Mouse (Mus musculus) hindbrain, embryonic 10.5 days (tissue): ENCODE results near the gene Crisp1. TPM values are rescaled to one million over a fixed set of nuclear protein-coding genes. Genes with fewer than 3 reads are reported as not detected.

Experiments
- DNase-seq: peaks from one replicate; pipeline ENCODE4 v3.0.0-alpha.2; 2017; ENCODE audit warnings: low spot score
- H3K27ac ChIP-seq: fragments of 300-500 bp; sonication (generic); 2 replicates; pipeline ENCODE4 v1.5.1; 2016; ENCODE audit warnings: mild to moderate bottlenecking, moderate library complexity
- H3K27me3 ChIP-seq: fragments of 300-500 bp; sonication (generic); 2 replicates; pipeline ENCODE4 v1.6.1; 2016; ENCODE audit warnings: mild to moderate bottlenecking; ENCODE audit not compliant: poor library complexity, insufficient read depth, severe bottlenecking
- H3K36me3 ChIP-seq: fragments of 300-500 bp; sonication (generic); 2 replicates; pipeline ENCODE4 v1.6.1; 2016; ENCODE audit warnings: mild to moderate bottlenecking, moderate library complexity
- H3K4me1 ChIP-seq: fragments of 300-500 bp; sonication (generic); replicated peaks from 2 replicates; pipeline ENCODE4 v1.6.1; 2016; ENCODE audit warnings: mild to moderate bottlenecking
- H3K4me3 ChIP-seq: fragments of 300-500 bp; sonication (generic); 2 replicates; pipeline ENCODE4 v1.5.1; 2016; ENCODE audit warnings: mild to moderate bottlenecking, moderate library complexity
- H3K9me3 ChIP-seq: fragments of 300-500 bp; sonication (generic); 2 replicates; pipeline ENCODE4 v1.6.1; 2016; ENCODE audit warnings: mild to moderate bottlenecking, moderate library complexity
- WGBS: fragments of 180-500 bp; shearing (Covaris S2); methylation state at CpG from one replicate; pipeline ENCODE4 v1.1.7; 2016; 5-methylcytosine and 5-hydroxymethylcytosine counted together
- polyA plus RNA-seq: library from polyadenylated mRNA; unstranded; fragments of >200 nt; fragmentation: Nextera tagmentation; extraction: Ambion mirVana; gene quantifications from 2 replicates; pipeline ENCODE4 v1.2.1, GENCODE M21; 2016

Crisp1 gene
- polyA plus RNA-seq: not detected in 2 replicates

DNA sequence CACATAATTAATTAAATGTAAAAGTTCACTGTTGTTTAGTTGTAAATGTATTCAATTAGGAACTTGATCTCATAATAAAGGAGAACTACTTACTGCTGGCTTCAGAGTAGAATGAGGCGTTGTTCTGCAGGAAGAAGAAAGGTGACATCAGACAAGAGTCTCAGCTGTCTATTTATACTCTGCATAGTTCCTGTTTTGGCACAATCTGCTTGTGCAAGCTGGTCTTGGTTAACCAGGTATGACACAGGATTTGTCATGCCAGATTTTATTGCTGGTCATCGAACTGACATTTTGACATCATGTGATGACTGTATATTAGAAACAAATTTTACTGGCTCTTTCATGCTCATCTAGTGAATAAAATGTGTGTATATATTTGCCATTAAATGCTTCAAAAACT, at the start of gene Crisp1:
Gene Crisp1, minus strand, starts transcription at position 146 of the 400 bp plus-strand sequence.
- Histone ChIP-seq H3K27ac (no peak within 1 kb of the TSS), H3K27me3 (no peaks in the 10 kb centered on the region), H3K4me3 (no peak within 1 kb of the TSS), H3K36me3 (no peaks in the 10 kb centered on the region), H3K9me3 (no peaks in the 10 kb centered on the region), H3K4me1 (no peaks in the 10 kb centered on the region)
- 80% methylated on average over 2 of the region's 2 CpGs for WGBS
- no peak for DNase-seq

- H3K4me3 ChIP-seq: no peak overlapping the region
- H3K27me3 ChIP-seq: no peaks in the 10 kb centered on the region
- no peaks in the 10 kb centered on the region for H3K4me1 ChIP-seq
- no peaks in the 10 kb centered on the region for H3K9me3 ChIP-seq
- no peaks in the 10 kb centered on the region for H3K36me3 ChIP-seq
- DNase-seq: no peak
- 74% methylated on average over 3 of the region's 3 CpGs for WGBS
- no peak overlapping the region for H3K27ac ChIP-seq
These were observed 23.5 kb upstream of the Crisp1 start for GRCm38 (mm10) chr17:40342497-40343009.

- no peaks in the 10 kb centered on the region for H3K4me1 ChIP-seq
- no peak overlapping the region for H3K27ac ChIP-seq
- H3K9me3 ChIP-seq: no peaks in the 10 kb centered on the region
- no peak overlapping the region for H3K4me3 ChIP-seq
- H3K27me3 ChIP-seq: no peaks in the 10 kb centered on the region
- no peak for DNase-seq
- H3K36me3 ChIP-seq: no peaks in the 10 kb centered on the region
- whole genome bisulfite sequencing: 79% methylated on average over 2 of the region's 2 CpGs
These were observed 33.6 kb downstream of the Crisp1 start for GRCm38 (mm10) chr17:40285435-40285834.

DNA sequence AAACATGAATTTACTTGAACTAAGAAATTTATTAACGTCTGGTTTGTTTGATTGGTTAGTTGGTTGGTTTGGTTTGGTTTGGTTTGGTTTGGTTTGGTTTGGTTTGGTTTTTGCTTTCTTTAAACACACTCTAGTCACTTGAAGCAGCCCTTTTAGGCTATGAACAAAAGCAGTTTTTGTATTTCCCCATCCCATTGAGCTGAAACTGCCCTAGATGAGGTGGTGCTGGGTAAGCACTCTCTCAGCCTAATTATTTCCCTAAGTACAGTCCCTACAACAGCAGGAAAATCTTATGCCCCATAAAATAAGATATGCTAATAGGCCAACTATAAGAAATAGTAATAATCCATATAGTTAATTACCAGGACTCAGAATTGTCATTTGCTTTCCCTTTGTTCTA, 43.5 kb downstream of the Crisp1 start:
- DNase-seq: no peak
- Histone ChIP-seq H3K27me3 (no peaks in the 10 kb centered on the region), H3K4me1 (no peaks in the 10 kb centered on the region)

DNA sequence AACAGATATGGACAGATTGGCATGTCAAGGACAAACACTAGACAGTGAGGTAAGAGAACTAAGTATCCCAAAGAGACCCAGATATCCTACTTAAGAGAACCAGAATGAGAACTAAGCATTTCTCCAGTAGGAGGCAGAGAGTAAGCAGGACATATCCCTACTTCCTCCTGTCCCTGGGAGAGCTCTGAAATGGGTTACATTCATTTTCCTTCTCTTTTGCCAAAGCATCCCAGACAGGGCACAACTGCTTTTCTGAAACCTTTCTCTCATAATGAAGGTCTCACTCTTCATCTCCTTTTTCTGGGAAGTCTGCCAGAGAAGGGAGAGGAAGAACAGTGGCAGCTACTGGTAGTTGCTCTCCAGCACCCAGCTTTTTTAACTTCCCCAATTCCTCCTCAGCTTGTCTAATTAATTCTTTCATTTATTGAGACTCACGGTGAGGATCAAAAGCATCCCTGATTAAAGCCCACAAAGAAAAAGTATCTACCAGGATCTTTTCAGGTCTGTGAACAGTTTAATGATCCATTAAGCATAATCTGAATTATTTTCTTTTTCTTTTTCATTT, 44.0 kb downstream of the Crisp1 start:
- no peak for DNase-seq
- Histone ChIP-seq H3K4me1 (no peaks in the 10 kb centered on the region), H3K27me3 (no peaks in the 10 kb centered on the region), H3K4me3 (no peak overlapping the region), H3K9me3 (no peaks in the 10 kb centered on the region), H3K27ac (no peak overlapping the region), H3K36me3 (no peaks in the 10 kb centered on the region)
- 68% methylated on average over 1 of the region's 1 CpGs for WGBS

More for the DNA sequence above, 43.5 kb downstream of the Crisp1 start:
- H3K36me3 ChIP-seq: no peaks in the 10 kb centered on the region
- 79% methylated on average over 1 of the region's 1 CpGs for WGBS
- no peaks in the 10 kb centered on the region for H3K9me3 ChIP-seq
- no peak overlapping the region for H3K27ac ChIP-seq
- H3K4me3 ChIP-seq: no peak overlapping the region

DNA sequence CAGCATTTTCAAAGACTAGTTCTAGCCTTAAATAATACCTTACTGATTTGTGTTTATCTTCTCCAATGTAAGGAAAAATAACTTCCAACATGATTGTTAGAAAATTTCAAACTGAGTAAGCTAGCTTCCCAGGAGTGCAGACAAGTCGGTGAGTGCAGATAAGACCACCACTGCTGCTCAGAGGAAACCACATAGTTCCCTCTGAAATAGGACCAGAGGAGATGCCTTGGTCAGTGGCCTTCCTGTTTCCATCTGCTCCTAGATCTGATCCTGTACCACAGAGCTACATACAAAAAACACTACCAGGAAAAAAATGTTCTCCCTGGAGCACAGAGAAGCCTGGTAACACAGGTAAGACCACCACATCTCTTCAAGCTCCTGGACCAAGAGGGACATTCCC, 66.5 kb downstream of the Crisp1 start:
- DNase-seq: no peak
- Histone ChIP-seq H3K36me3 (no peaks in the 10 kb centered on the region), H3K4me3 (no peak overlapping the region), H3K9me3 (no peaks in the 10 kb centered on the region), H3K27me3 (no peaks in the 10 kb centered on the region), H3K27ac (no peak overlapping the region), H3K4me1 (no peaks in the 10 kb centered on the region)
- WGBS: 73% methylated on average over 1 of the region's 1 CpGs

Other genes with a start within 250 kb of the Crisp1 start
- gene AC192777.2, start 223.8 kb downstream of the Crisp1 start, polyA plus RNA-seq: not detected in 2 replicates
- not detected in 2 replicates for gene Pgk2, start 110.6 kb downstream of the Crisp1 start, polyA plus RNA-seq
- gene Crisp3, start 76.9 kb downstream of the Crisp1 start, polyA plus RNA-seq: not detected in 2 replicates
- gene Esp8, start 200.8 kb upstream of the Crisp1 start, polyA plus RNA-seq: not detected in 2 replicates
- not detected in 2 replicates for gene Esp6, start 242.3 kb upstream of the Crisp1 start, polyA plus RNA-seq